Mouse (Mus musculus) heart, postnatal 0 days (tissue): ENCODE results near the gene Tgm3. TPM values are rescaled to one million over a fixed set of nuclear protein-coding genes. Genes with fewer than 3 reads are reported as not detected.

Experiments used
- ATAC-seq: fragments of 200-750 bp; cut with Nextera tagmentation; 2 replicates; pipeline ENCODE4 v1.8.0; 2017; ENCODE audit warnings: low read depth, moderate number of reproducible peaks, moderate library complexity; ENCODE audit not compliant: insufficient read depth
- DNase-seq: peaks from one replicate; pipeline ENCODE4 v3.0.0-alpha.2; 2016; ENCODE audit warnings: low spot score
- H3K27ac ChIP-seq: fragments of 300-500 bp; sonication (generic); 2 replicates; pipeline ENCODE4 v1.5.1; 2014; ENCODE audit warnings: low read depth, mild to moderate bottlenecking
- H3K27me3 ChIP-seq: fragments of 300-500 bp; sonication (generic); 2 replicates; pipeline ENCODE4 v1.6.1; 2014; ENCODE audit warnings: low read length, mixed read lengths; ENCODE audit not compliant: control insufficient read depth, insufficient read depth
- H3K36me3 ChIP-seq: fragments of 300-500 bp; sonication (generic); replicated peaks from 2 replicates; pipeline ENCODE4 v1.6.1; 2014; ENCODE audit warnings: low read length, mixed read lengths; ENCODE audit not compliant: control insufficient read depth, insufficient read depth
- H3K4me1 ChIP-seq: fragments of 300-500 bp; sonication (generic); 2 replicates; pipeline ENCODE4 v1.6.1; 2014; ENCODE audit warnings: antibody characterized with exemption; ENCODE audit not compliant: control insufficient read depth, insufficient read depth
- H3K4me2 ChIP-seq: fragments of 300-500 bp; sonication (generic); 2 replicates; pipeline ENCODE4 v1.6.1; 2014; ENCODE audit warnings: low read depth, mild to moderate bottlenecking, low read length, moderate library complexity
- H3K4me3 ChIP-seq: fragments of 300-500 bp; sonication (generic); 2 replicates; pipeline ENCODE4 v1.5.1; 2014; ENCODE audit warnings: low read depth, low read length
- H3K9ac ChIP-seq: fragments of 300-500 bp; sonication (generic); replicated peaks from 2 replicates; pipeline ENCODE4 v1.6.1; 2014; ENCODE audit warnings: low read depth, low read length, mixed read lengths
- H3K9me3 ChIP-seq: fragments of 300-500 bp; sonication (generic); replicated peaks from 2 replicates; pipeline ENCODE4 v1.6.1; 2016; ENCODE audit warnings: low read length; ENCODE audit not compliant: control insufficient read depth
- CTCF ChIP-seq: IDR thresholded peaks from 2 replicates; pipeline ENCODE4 v1.5.1; 2016; ENCODE audit warnings: antibody characterized with exemption, control low read depth, low read depth
- EP300 ChIP-seq: IDR thresholded peaks from 2 replicates; pipeline ENCODE4 v1.6.1; 2016; ENCODE audit warnings: antibody characterized with exemption, low read depth
- WGBS: fragments of 180-500 bp; shearing (Covaris S2); extraction: QIAGEN DNeasy Blood & Tissue Kit; methylation state at CpG from one replicate; pipeline ENCODE4 v1.1.7; 2014; 5-methylcytosine and 5-hydroxymethylcytosine counted together
- polyA plus RNA-seq: library from polyadenylated mRNA; unstranded; fragments of >200 nt; fragmentation: Nextera tagmentation; extraction: Ambion mirVana; gene quantifications from 2 replicates; pipeline ENCODE4 v1.2.1, GENCODE M21; 2015
- total RNA-seq: library from RNA; depleted of rRNA; stranded (reverse); fragments of >200 nt; gene quantifications from 2 replicates; pipeline ENCODE4 v1.2.3, GENCODE M21; 2014; ENCODE audit warnings: low replicate concordance

Gene Tgm3
- total and polyA plus RNA-seq, 2 experiments from 2014 or later, result 1.1 TPM; not detected in 1

GRCm38 (mm10) chr2:130018084-130018483 is 5.9 kb downstream of the Tgm3 start:
- H3K27me3 ChIP-seq, result no peaks in the 10 kb centered on the region
- no peaks in the 10 kb centered on the region for H3K9me3 ChIP-seq
- no peak for TF ChIP-seq CTCF
- no peak for TF ChIP-seq EP300
- 81% methylated on average over 2 of the region's 2 CpGs for WGBS
- H3K36me3 ChIP-seq, result no peaks in the 10 kb centered on the region
- no peak overlapping the region for H3K9ac ChIP-seq
- no peak overlapping the region for H3K27ac ChIP-seq
- DNase-seq (no peak), ATAC-seq (no peak)
- no peaks in the 10 kb centered on the region for H3K4me1 ChIP-seq
- H3K4me3 ChIP-seq, result no peak overlapping the region
- no peak overlapping the region for H3K4me2 ChIP-seq

DNA sequence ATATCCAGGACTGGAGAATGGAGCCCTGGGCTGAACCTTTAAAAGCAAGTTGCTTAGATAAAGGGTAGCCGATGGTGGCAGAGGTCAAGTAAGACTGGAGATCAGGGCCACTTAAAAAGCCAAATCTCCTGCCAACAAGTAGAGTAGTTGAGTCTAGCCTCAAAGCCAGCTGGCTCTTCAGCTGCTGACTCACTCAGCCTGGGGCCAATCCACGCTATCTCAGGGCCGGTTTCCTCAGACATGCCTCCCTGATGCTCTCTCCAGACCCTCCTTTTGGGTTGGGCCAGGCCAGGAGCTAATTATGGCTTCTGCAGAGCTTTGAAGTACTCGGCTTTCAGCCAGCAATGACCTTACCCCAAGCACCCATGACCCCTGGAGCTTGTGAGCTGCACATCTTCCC is 15.7 kb downstream of the Tgm3 start:
- Histone ChIP-seq H3K9me3 (no peaks in the 10 kb centered on the region), H3K36me3 (no peaks in the 10 kb centered on the region), H3K4me1 (0 out of 2 replicates have a peak, but pooled peaks cover 6% of the 10 kb centered on the region), H3K27ac (no peak overlapping the region), H3K9ac (no peak overlapping the region), H3K4me2 (no peak overlapping the region), H3K27me3 (no peaks in the 10 kb centered on the region), H3K4me3 (no peak overlapping the region)
- WGBS, result 24% methylated on average over 4 of the region's 4 CpGs
- ATAC-seq (peak; percentile 66; the same call in 1 of the 2 replicates), DNase-seq (peak; percentile 5)
- TF ChIP-seq CTCF (no peak), EP300 (no peak)

GRCm38 (mm10) chr2:130029826-130030225 is 17.7 kb downstream of the Tgm3 start:
- DNase-seq (no peak), ATAC-seq (no peak)
- 87% methylated on average over 11 of the region's 11 CpGs for WGBS
- Histone ChIP-seq H3K4me3 (no peak overlapping the region), H3K4me2 (no peak overlapping the region), H3K4me1 (0 out of 2 replicates have a peak, but pooled peaks cover 6% of the 10 kb centered on the region), H3K9me3 (no peaks in the 10 kb centered on the region), H3K27ac (no peak overlapping the region), H3K9ac (no peak overlapping the region), H3K27me3 (no peaks in the 10 kb centered on the region), H3K36me3 (no peaks in the 10 kb centered on the region)
- no peak for TF ChIP-seq EP300
- TF ChIP-seq CTCF, result no peak

GRCm38 (mm10) chr2:130032661-130033060 is 20.5 kb downstream of the Tgm3 start:
- ATAC-seq, result no peak
- Histone ChIP-seq H3K27ac (no peak overlapping the region), H3K36me3 (no peaks in the 10 kb centered on the region), H3K9me3 (no peaks in the 10 kb centered on the region), H3K4me3 (no peak overlapping the region), H3K27me3 (no peaks in the 10 kb centered on the region), H3K4me1 (0 out of 2 replicates have a peak, but pooled peaks cover 5% of the 10 kb centered on the region), H3K4me2 (no peak overlapping the region), H3K9ac (no peak overlapping the region)
- DNase-seq, result no peak
- 27% methylated on average over 3 of the region's 3 CpGs for WGBS
- TF ChIP-seq CTCF (no peak), EP300 (no peak)

DNA sequence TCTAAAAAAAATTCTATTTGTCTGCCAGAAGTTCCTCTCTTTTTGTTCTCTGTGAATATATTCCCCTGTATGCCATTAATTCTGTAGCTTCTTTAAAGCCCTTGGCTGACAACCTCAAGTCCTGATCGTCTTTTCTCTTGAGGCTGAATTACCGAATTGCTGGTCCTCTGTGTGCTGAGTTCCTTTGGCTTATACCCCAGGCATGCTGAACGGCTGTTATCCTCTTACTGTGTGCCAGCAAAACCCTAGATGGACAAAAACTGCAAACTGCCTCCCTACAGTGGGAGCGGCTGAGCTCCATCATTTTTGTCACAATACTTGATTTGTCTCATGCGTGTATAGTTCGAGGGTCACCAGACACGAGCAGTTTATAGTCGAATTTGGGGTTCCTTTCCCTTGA is 24.7 kb downstream of the Tgm3 start:
- Histone ChIP-seq H3K4me3 (no peak overlapping the region), H3K27ac (no peak overlapping the region), H3K9ac (no peak overlapping the region), H3K9me3 (no peaks in the 10 kb centered on the region), H3K4me2 (no peak overlapping the region), H3K36me3 (no peaks in the 10 kb centered on the region), H3K27me3 (no peaks in the 10 kb centered on the region), H3K4me1 (no peaks in the 10 kb centered on the region)
- no peak for DNase-seq
- ATAC-seq, result no peak
- TF ChIP-seq EP300 (no peak), CTCF (no peak)
- WGBS, result 71% methylated on average over 8 of the region's 8 CpGs

- Histone ChIP-seq H3K9ac (no peak overlapping the region), H3K4me3 (no peak overlapping the region), H3K27ac (no peak overlapping the region), H3K4me1 (no peaks in the 10 kb centered on the region), H3K36me3 (no peaks in the 10 kb centered on the region), H3K4me2 (no peak overlapping the region), H3K9me3 (no peaks in the 10 kb centered on the region), H3K27me3 (no peaks in the 10 kb centered on the region)
- TF ChIP-seq EP300, result no peak
- no peak for TF ChIP-seq CTCF
- WGBS, result 76% methylated on average over 3 of the region's 3 CpGs
- DNase-seq (no peak), ATAC-seq (no peak)
These were observed 26.8 kb downstream of the Tgm3 start for GRCm38 (mm10) chr2:130038971-130039370.
